Mouse (Mus musculus) gastrocnemius, adult 2 months (tissue): ENCODE measurements around the gene Mr1. TPM values are rescaled to one million over a fixed set of nuclear protein-coding genes. Genes with fewer than 3 reads are reported as not detected.
"Not testable (repeated sequence)": the region's sequence is repeated elsewhere in the genome, so short reads cannot be mapped to it uniquely, and the experiment has no call there.

Experiments
- DNase-seq: peaks from one replicate; pipeline ENCODE4 v3.0.0; 2022
- H3K27ac ChIP-seq: fragments of 200-600 bp; 2 replicates; pipeline ENCODE4 v1.8.1; 2022; ENCODE audit warnings: mild to moderate bottlenecking
- H3K4me3 ChIP-seq: fragments of 200-600 bp; 2 replicates; pipeline ENCODE4 v1.8.1; 2022; ENCODE audit warnings: mild to moderate bottlenecking, moderate library complexity
- CTCF ChIP-seq: fragments of 200-600 bp; IDR thresholded peaks from 2 replicates; pipeline ENCODE4 v1.8.1; 2022; ENCODE audit warnings: antibody characterized with exemption, mild to moderate bottlenecking, moderate library complexity
- intact Hi-C: fragments of 180-260 bp; cut with DNase I; formaldehyde crosslinking; loops from one replicate; pipeline ENCODE4 v1.15.1; 2025
- long read RNA-seq, 2 experiments: library from polyadenylated mRNA; stranded (forward); transcript quantifications; one replicate each; pipeline ENCODE4 v2.0.0; 2021
- total RNA-seq, 2 experiments: library from RNA; stranded (reverse); gene quantifications; 2 replicates each; pipeline ENCODE4 v1.2.3; 2021

Gene Mr1
- 10 to 100 TPM in 1 of 2 experiments, 1 to 10 TPM in 1; 10.0 to 11.1 TPM for total RNA-seq
- long read RNA-seq, experiment 1, transcript Mr1-204 (6 exons, 2,949 nt), result major isoform, 8 of 15 reads
- long read RNA-seq, experiment 1, partial matches to known transcripts, result 0 of 15 reads
- long read RNA-seq, experiment 1, other reads (novel, unspliced or antisense), result 2 of 15 reads
- long read RNA-seq, experiment 2, transcript Mr1-204 (6 exons, 2,949 nt), result major isoform, 7 of 12 reads
- long read RNA-seq, experiment 2, partial matches to known transcripts, result 0 of 12 reads
- long read RNA-seq, experiment 2, other reads (novel, unspliced or antisense), result 0 of 12 reads

GRCm38 (mm10) chr1:155146572-155146980, at the start of gene Mr1:
Mr1 (minus strand) TSS chr1:155146814.
- peak; percentile 49 for DNase-seq
- no peak for TF ChIP-seq CTCF
- peak within 1 kb of the TSS; percentile 73 for H3K4me3 ChIP-seq
- intact Hi-C loops, result no loop called here
- peak within 1 kb of the TSS; percentile 89 for H3K27ac ChIP-seq

DNA sequence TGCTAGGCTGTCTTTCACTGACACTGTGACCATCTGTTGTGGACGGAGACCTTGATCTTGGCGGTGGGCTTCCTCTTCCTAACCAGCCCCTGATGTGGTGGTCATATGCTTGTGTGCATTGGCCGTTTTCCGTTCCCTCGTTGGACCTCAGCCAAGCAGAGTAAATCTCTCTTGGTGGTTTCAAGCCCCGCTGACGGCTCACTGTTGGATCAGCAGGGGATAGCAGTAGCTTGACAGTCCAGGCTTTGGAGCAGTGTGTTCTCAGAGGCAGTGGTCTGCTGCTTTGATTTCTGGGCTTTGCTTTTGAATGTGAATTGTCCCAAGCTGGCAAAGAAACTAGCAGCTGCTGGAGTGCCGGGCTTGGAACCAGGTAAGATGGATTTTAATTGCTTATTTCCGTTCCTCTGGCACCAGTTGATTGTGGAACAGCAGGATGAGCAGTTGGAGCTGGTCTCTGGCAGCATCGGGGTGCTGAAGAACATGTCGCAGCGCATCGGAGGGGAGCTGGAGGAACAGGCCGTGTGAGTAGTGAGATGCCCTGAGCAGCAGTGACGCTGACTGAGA, 46.3 kb upstream of the Mr1 start:
- Histone ChIP-seq H3K27ac (no peak overlapping the region), H3K4me3 (no peak overlapping the region)
- intact Hi-C loops, result no loop called here
- no peak for DNase-seq
- no peak for TF ChIP-seq CTCF

- intact Hi-C loops, result no loop called here
- TF ChIP-seq CTCF, result no peak
- H3K4me3 ChIP-seq, result no peak overlapping the region
- no peak overlapping the region for H3K27ac ChIP-seq
- no peak for DNase-seq
Observed at GRCm38 (mm10) chr1:155191671-155192070, 45.1 kb upstream of the Mr1 start.

DNA sequence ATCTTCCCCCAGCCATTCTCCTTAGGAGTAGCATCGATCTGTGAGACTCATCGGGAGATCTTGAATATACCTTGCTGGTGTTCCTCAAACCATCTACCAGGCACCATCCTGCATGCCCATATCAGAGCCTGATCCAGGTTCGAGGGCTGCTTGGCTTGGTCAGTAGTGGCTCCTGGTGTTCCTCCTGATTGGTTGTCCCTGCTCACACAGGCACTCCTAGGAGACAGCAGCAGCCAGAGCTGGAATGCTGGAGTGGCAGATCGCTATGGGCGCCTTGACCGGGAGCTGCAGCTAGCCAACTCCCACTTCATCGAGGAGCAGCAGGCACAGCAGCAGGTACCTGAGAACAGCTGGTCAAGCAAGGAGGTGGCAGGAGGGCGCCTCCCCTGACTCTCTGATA, 44.6 kb upstream of the Mr1 start:
- no peak for DNase-seq
- TF ChIP-seq CTCF, result no peak
- intact Hi-C loops, result no loop called here
- Histone ChIP-seq H3K27ac (no peak overlapping the region), H3K4me3 (no peak overlapping the region)

DNA sequence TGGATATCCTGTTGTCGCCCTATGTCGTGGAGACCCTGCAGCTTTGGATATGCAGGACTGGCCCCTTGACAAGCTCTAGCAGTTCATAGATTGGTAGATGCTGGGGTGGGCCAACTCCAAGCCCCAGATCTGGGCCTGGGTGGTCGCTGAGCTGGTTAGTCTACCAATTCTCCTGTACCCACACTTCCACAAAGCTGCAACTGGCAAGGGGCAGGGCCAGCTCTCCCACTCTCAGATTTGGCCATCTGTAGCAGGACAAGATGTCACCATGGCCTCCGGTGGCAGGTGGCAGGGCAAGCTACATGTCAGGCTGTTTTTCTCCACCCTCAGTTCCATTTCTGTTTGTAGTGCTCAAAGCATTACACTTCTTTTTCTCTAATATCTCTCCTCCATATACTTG, 42.0 kb upstream of the Mr1 start:
- intact Hi-C loops, result no loop called here
- Histone ChIP-seq H3K4me3 (no peak overlapping the region), H3K27ac (no peak overlapping the region)
- DNase-seq, result no peak
- no peak for TF ChIP-seq CTCF

DNA sequence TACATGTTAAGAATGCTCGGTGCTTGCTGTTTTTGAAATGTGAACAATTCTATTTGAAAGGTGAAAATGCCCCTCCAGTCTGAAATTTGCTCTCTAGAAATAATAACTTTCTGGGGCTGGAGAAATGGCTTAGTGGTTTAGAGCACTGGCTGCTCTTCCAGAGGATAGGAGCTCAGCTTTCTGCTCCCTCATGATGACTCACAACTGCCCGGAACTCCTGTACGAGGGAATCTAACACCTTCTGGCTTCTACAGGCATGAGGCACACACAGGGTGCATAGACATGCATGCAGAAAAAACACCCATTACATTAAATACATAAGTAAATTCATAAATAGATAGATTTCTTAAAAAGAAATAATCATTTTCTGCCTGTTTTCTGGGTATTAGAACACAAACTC, 37.6 kb upstream of the Mr1 start:
- no peak overlapping the region for H3K4me3 ChIP-seq
- no peak for DNase-seq

GRCm38 (mm10) chr1:155178192-155178924, 31.7 kb upstream of the Mr1 start:
- no peak for DNase-seq
- intact Hi-C loops, result no loop called here
- Histone ChIP-seq H3K4me3 (no peak overlapping the region), H3K27ac (no peak overlapping the region)
- no peak for TF ChIP-seq CTCF

More for the DNA sequence above, 37.6 kb upstream of the Mr1 start:
- peak overlapping the region; percentile 38; the same call in 1 of the 2 replicates for H3K27ac ChIP-seq
- TF ChIP-seq CTCF, result no peak
- intact Hi-C loops, result no loop called here

- no peak overlapping the region for H3K27ac ChIP-seq
- no peak for DNase-seq
- TF ChIP-seq CTCF, result no peak
Observed at GRCm38 (mm10) chr1:155174424-155174823, 27.8 kb upstream of the Mr1 start.

DNA sequence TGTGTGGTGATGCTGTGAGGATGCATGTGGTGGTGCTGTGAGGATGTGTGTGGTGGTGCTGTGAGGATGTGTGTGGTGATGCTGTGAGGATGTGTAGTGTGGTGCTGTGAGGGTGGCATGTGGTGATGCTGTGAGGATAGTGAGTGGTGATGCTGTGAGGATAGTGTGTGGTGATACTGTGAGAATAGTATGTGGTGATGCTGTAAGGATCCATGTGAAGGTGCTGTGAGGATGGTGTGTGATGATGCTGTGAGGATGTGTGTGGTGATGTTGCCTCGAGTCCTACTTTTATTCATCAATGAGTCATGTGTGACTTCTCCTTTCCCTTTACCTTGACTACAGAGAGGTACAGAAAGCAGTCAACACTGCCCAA, 27.0 kb upstream of the Mr1 start:
- H3K4me3 ChIP-seq, DNase-seq, H3K27ac ChIP-seq, intact Hi-C loops: not testable (repeated sequence)

More at GRCm38 (mm10) chr1:155174424-155174823, 27.8 kb upstream of the Mr1 start:
- H3K4me3 ChIP-seq, result no peak overlapping the region
- intact Hi-C loops, result no loop called here

GRCm38 (mm10) chr1:155172895-155173643, 26.5 kb upstream of the Mr1 start:
- DNase-seq, result no peak
- Histone ChIP-seq H3K27ac (no peak overlapping the region), H3K4me3 (no peak overlapping the region)
- intact Hi-C loops, result no loop called here
- no peak for TF ChIP-seq CTCF

DNA sequence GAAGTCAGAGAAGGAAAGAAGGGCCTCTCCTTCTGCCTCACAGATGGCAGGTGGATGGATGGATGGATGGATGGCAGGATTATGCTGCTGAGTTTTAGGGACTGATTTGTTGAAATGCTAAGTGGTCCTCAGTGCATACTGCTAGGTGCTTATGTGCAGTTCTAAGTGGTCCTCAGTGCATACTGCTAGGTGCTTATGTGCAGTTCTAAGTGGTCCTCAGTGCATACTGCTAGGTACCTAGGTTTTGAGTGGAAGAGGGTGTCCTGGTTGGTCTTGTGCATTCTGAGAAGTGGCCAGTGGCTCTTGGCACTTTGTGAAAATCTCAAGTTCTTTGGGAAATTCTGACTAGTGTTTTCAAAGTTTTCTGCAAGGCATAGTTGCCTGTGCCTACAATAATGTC, 23.3 kb upstream of the Mr1 start:
- Histone ChIP-seq H3K4me3 (no peak overlapping the region), H3K27ac (no peak overlapping the region)
- no peak for TF ChIP-seq CTCF
- DNase-seq, result no peak
- intact Hi-C loops, result no loop called here

GRCm38 (mm10) chr1:155167453-155167852, 20.8 kb upstream of the Mr1 start:
- H3K27ac ChIP-seq, result no peak overlapping the region
- no peak overlapping the region for H3K4me3 ChIP-seq
- intact Hi-C loops, result no loop called here
- no peak for TF ChIP-seq CTCF
- no peak for DNase-seq
